Mouse (Mus musculus) spleen, adult 2 months (tissue): Measurements from ENCODE around the gene Nck1. TPM values are rescaled to one million over a fixed set of nuclear protein-coding genes. Genes with fewer than 3 reads are reported as not detected.

ENCODE experiments used
- DNase-seq, 2 experiments: peaks; one replicate each; pipeline versions ENCODE4 v3.0.0 to v3.0.0-alpha.2; 2012 to 2021; ENCODE audit warnings: low spot score in 2 of 2, low read depth in 1 of 2
- H3K27ac ChIP-seq: fragments of 200-500 bp; 2 replicates; pipeline ENCODE4 v1.5.1; 2012; ENCODE audit warnings: low read length, inconsistent platforms; ENCODE audit not compliant: insufficient read depth
- H3K27me3 ChIP-seq: fragments of 200-500 bp; 2 replicates; pipeline ENCODE4 v1.6.1; 2012; ENCODE audit warnings: mild to moderate bottlenecking, moderate library complexity, low read length, inconsistent platforms; ENCODE audit not compliant: control insufficient read depth, insufficient read depth
- H3K36me3 ChIP-seq: fragments of 200-500 bp; 2 replicates; pipeline ENCODE4 v1.6.1; 2012; ENCODE audit warnings: mild to moderate bottlenecking, low read length, inconsistent platforms; ENCODE audit not compliant: control insufficient read depth, insufficient read depth
- H3K4me1 ChIP-seq: fragments of 200-500 bp; 2 replicates; pipeline ENCODE4 v1.6.1; 2011; ENCODE audit warnings: inconsistent platforms; ENCODE audit not compliant: control insufficient read depth, insufficient read depth, insufficient read length
- H3K4me3 ChIP-seq: fragments of 200-500 bp; 2 replicates; pipeline ENCODE4 v1.5.1; 2011; ENCODE audit warnings: mild to moderate bottlenecking, inconsistent platforms; ENCODE audit not compliant: insufficient read depth, insufficient read length; ENCODE audit errors: extremely low read depth
- CTCF ChIP-seq: fragments of 200-500 bp; IDR thresholded peaks from 2 replicates; pipeline ENCODE4 v1.5.1; 2011; ENCODE audit warnings: mild to moderate bottlenecking, inconsistent platforms; ENCODE audit not compliant: insufficient read depth, insufficient read length, insufficient replicate concordance; ENCODE audit errors: extremely low read depth
- POLR2A ChIP-seq: fragments of 200-500 bp; IDR thresholded peaks from 2 replicates; pipeline ENCODE4 v1.6.1; 2011; ENCODE audit warnings: low read depth, low read length, inconsistent platforms
- WGBS: fragments of 180-500 bp; shearing (Covaris S2); methylation state at CpG from one replicate; pipeline ENCODE4 v1.1.7; 2018; 5-methylcytosine and 5-hydroxymethylcytosine counted together
- polyA plus RNA-seq: library from polyadenylated mRNA; depleted of rRNA; stranded (reverse); fragments of >200 nt; gene quantifications from 2 replicates; pipeline ENCODE4 v1.2.3, GENCODE M21; 2012

Nck1 gene
- polyA plus RNA-seq, 1 experiment: 2.2 TPM

GRCm38 (mm10) chr9:100573942-100574341, 28.0 kb upstream of the Nck1 start:
- Histone ChIP-seq H3K4me1 (peaks cover 3% of the 10 kb centered on the region; the same call in 1 of the 2 replicates), H3K4me3 (no peak overlapping the region), H3K36me3 (no peaks in the 10 kb centered on the region), H3K27ac (no peak overlapping the region), H3K27me3 (peaks cover 12% of the 10 kb centered on the region)
- TF ChIP-seq POLR2A (no peak), CTCF (no peak)
- no peak for DNase-seq
- WGBS: 57% methylated on average over 5 of the region's 5 CpGs

- Histone ChIP-seq H3K4me1 (peaks cover 3% of the 10 kb centered on the region; the same call in 1 of the 2 replicates), H3K4me3 (no peak overlapping the region), H3K36me3 (no peaks in the 10 kb centered on the region), H3K27ac (no peak overlapping the region), H3K27me3 (peaks cover 12% of the 10 kb centered on the region)
- WGBS: 82% methylated on average over 2 of the region's 2 CpGs
- DNase-seq: no peak
- no peak for TF ChIP-seq POLR2A
- TF ChIP-seq CTCF: no peak
Measured at GRCm38 (mm10) chr9:100573300-100573699, 27.4 kb upstream of the Nck1 start.

GRCm38 (mm10) chr9:100571511-100571910, 25.6 kb upstream of the Nck1 start:
- Histone ChIP-seq H3K4me1 (peaks cover 3% of the 10 kb centered on the region; the same call in 1 of the 2 replicates), H3K27me3 (peaks cover 12% of the 10 kb centered on the region), H3K36me3 (no peaks in the 10 kb centered on the region), H3K4me3 (no peak overlapping the region), H3K27ac (no peak overlapping the region)
- 84% methylated on average over 1 of the region's 1 CpGs for WGBS
- no peak for TF ChIP-seq POLR2A
- no peak for TF ChIP-seq CTCF
- DNase-seq: no peak

GRCm38 (mm10) chr9:100570626-100571233, 24.8 kb upstream of the Nck1 start, which contains the start of gene Slc35g2:
Gene Slc35g2 (minus strand): TSS chr9:100571090.
- Histone ChIP-seq H3K27ac (no peak within 1 kb of the TSS), H3K27me3 (peaks cover 12% of the 10 kb centered on the region), H3K36me3 (no peaks in the 10 kb centered on the region), H3K4me3 (peak within 1 kb of the TSS; percentile 48; the same call in 1 of the 2 replicates), H3K4me1 (peaks cover 3% of the 10 kb centered on the region; the same call in 1 of the 2 replicates)
- TF ChIP-seq CTCF (no peak), POLR2A (no peak)
- WGBS: 2% methylated on average over 55 of the region's 55 CpGs
- DNase-seq: no peak

- Histone ChIP-seq H3K4me1 (peaks cover 3% of the 10 kb centered on the region; the same call in 1 of the 2 replicates), H3K27me3 (peaks cover 12% of the 10 kb centered on the region), H3K36me3 (no peaks in the 10 kb centered on the region), H3K4me3 (peak overlapping the region; percentile 48; the same call in 1 of the 2 replicates), H3K27ac (no peak overlapping the region)
- no peak for TF ChIP-seq CTCF
- TF ChIP-seq POLR2A: no peak
- no peak for DNase-seq
- 11% methylated on average over 32 of the region's 32 CpGs for WGBS
Measured at GRCm38 (mm10) chr9:100569798-100570625, 24.1 kb upstream of the Nck1 start.

- H3K4me1 ChIP-seq: no peaks in the 10 kb centered on the region
- no peak for DNase-seq
- no peak overlapping the region for H3K4me3 ChIP-seq
- H3K27me3 ChIP-seq: no peaks in the 10 kb centered on the region
- no peaks in the 10 kb centered on the region for H3K36me3 ChIP-seq
- whole genome bisulfite sequencing: 87% methylated on average over 10 of the region's 10 CpGs
- H3K27ac ChIP-seq: no peak overlapping the region
- no peak for TF ChIP-seq CTCF
- TF ChIP-seq POLR2A: no peak
Measured at GRCm38 (mm10) chr9:100560251-100560890, 14.4 kb upstream of the Nck1 start.
